Mouse (Mus musculus): ENCODE results near the gene Tmem98.

The Tmem98 gene

GRCm38 (mm10) chr11:80789647-80790240 is 20.2 kb upstream of the Tmem98 start:
- no peak for DNase-seq (ENCODE audit: extremely low read depth, insufficient read length, low spot score)

- DNase-seq (ENCODE audit: extremely low read depth, insufficient read length, low spot score) = no peak
Measured at GRCm38 (mm10) chr11:80790413-80790812, 19.6 kb upstream of the Tmem98 start.

- DNase-seq (ENCODE audit: extremely low read depth, insufficient read length, low spot score) = no peak
Measured at GRCm38 (mm10) chr11:80791677-80792432, 18.1 kb upstream of the Tmem98 start.

- no peak for DNase-seq (ENCODE audit: extremely low read depth, insufficient read length, low spot score)
Measured at GRCm38 (mm10) chr11:80793386-80793785, 16.6 kb upstream of the Tmem98 start.

GRCm38 (mm10) chr11:80794290-80794689 is 15.7 kb upstream of the Tmem98 start:
- no peak for DNase-seq (ENCODE audit: extremely low read depth, insufficient read length, low spot score)

- no peak for DNase-seq (ENCODE audit: extremely low read depth, insufficient read length, low spot score)
Measured at GRCm38 (mm10) chr11:80795431-80795830, 14.5 kb upstream of the Tmem98 start.

GRCm38 (mm10) chr11:80799979-80800378 is 10.0 kb upstream of the Tmem98 start:
- DNase-seq (ENCODE audit: extremely low read depth, insufficient read length, low spot score) = no peak

GRCm38 (mm10) chr11:80802706-80803105 is 7.3 kb upstream of the Tmem98 start:
- no peak for DNase-seq (ENCODE audit: extremely low read depth, insufficient read length, low spot score)

- no peak for DNase-seq (ENCODE audit: extremely low read depth, insufficient read length, low spot score)
Measured at GRCm38 (mm10) chr11:80808551-80809070, 1.4 kb upstream of the Tmem98 start.

GRCm38 (mm10) chr11:80809666-80809992 is 346 bp upstream of the Tmem98 start:
- no peak for DNase-seq (ENCODE audit: extremely low read depth, insufficient read length, low spot score)

- DNase-seq (ENCODE audit: extremely low read depth, insufficient read length, low spot score) = no peak
Measured at GRCm38 (mm10) chr11:80811156-80811555, 1.2 kb downstream of the Tmem98 start.

- no peak for DNase-seq (ENCODE audit: extremely low read depth, insufficient read length, low spot score)
Measured at GRCm38 (mm10) chr11:80815354-80815753, 5.4 kb downstream of the Tmem98 start.

GRCm38 (mm10) chr11:80818060-80818697 is 8.2 kb downstream of the Tmem98 start:
- peak; percentile 29 for DNase-seq (ENCODE audit: extremely low read depth, insufficient read length, low spot score)

- no peak for DNase-seq (ENCODE audit: extremely low read depth, insufficient read length, low spot score)
Measured at GRCm38 (mm10) chr11:80820085-80820484, 10.1 kb downstream of the Tmem98 start.

- no peak for DNase-seq (ENCODE audit: extremely low read depth, insufficient read length, low spot score)
Measured at GRCm38 (mm10) chr11:80821296-80821695, 11.3 kb downstream of the Tmem98 start.

- no peak for DNase-seq (ENCODE audit: extremely low read depth, insufficient read length, low spot score)
Measured at GRCm38 (mm10) chr11:80821794-80822193, 11.8 kb downstream of the Tmem98 start.

- DNase-seq (ENCODE audit: extremely low read depth, insufficient read length, low spot score) = no peak
Measured at GRCm38 (mm10) chr11:80835395-80835794, 25.4 kb downstream of the Tmem98 start.

GRCm38 (mm10) chr11:80835841-80836240 is 25.9 kb downstream of the Tmem98 start:
- DNase-seq (ENCODE audit: extremely low read depth, insufficient read length, low spot score) = no peak

GRCm38 (mm10) chr11:80838724-80839123 is 28.7 kb downstream of the Tmem98 start:
- DNase-seq (ENCODE audit: extremely low read depth, insufficient read length, low spot score) = no peak

GRCm38 (mm10) chr11:80843435-80843834 is 33.5 kb downstream of the Tmem98 start:
- DNase-seq (ENCODE audit: extremely low read depth, insufficient read length, low spot score) = no peak

GRCm38 (mm10) chr11:80845486-80845885 is 35.5 kb downstream of the Tmem98 start:
- DNase-seq (ENCODE audit: extremely low read depth, insufficient read length, low spot score) = no peak

- no peak for DNase-seq (ENCODE audit: extremely low read depth, insufficient read length, low spot score)
Measured at GRCm38 (mm10) chr11:80846115-80846514, 36.1 kb downstream of the Tmem98 start.

Measured in 3134 (cell line).